Mouse (Mus musculus) limb, embryonic 14.5 days (tissue): ENCODE data around the gene Prkaa1. TPM values are rescaled to one million over a fixed set of nuclear protein-coding genes. Genes with fewer than 3 reads are reported as not detected.

ENCODE experiments used
- ATAC-seq: fragments of 200-750 bp; cut with Nextera tagmentation; 2 replicates; pipeline ENCODE4 v1.8.0; 2017; ENCODE audit warnings: low read depth, moderate number of reproducible peaks, moderate TSS enrichment; ENCODE audit not compliant: low FRiP score
- DNase-seq: peaks from one replicate; pipeline ENCODE4 v3.0.0-alpha.2; 2015; ENCODE audit warnings: low spot score
- H3K27ac ChIP-seq: fragments of 300-500 bp; sonication (generic); replicated peaks from 2 replicates; pipeline ENCODE4 v1.5.1; 2014; ENCODE audit warnings: low read depth, mild to moderate bottlenecking, low read length, moderate library complexity, mixed read lengths
- H3K27me3 ChIP-seq: fragments of 300-500 bp; sonication (generic); 2 replicates; pipeline ENCODE4 v1.6.1; 2014; ENCODE audit warnings: low read length, mixed read lengths; ENCODE audit not compliant: control insufficient read depth, insufficient read depth
- H3K36me3 ChIP-seq: fragments of 300-500 bp; sonication (generic); 2 replicates; pipeline ENCODE4 v1.6.1; 2014; ENCODE audit warnings: mild to moderate bottlenecking, low read length, moderate library complexity, mixed read lengths; ENCODE audit not compliant: control insufficient read depth, insufficient read depth
- H3K4me1 ChIP-seq: fragments of 300-500 bp; sonication (generic); 2 replicates; pipeline ENCODE4 v1.6.1; 2014; ENCODE audit warnings: antibody characterized with exemption, low read length, mixed read lengths; ENCODE audit not compliant: control insufficient read depth, insufficient read depth
- H3K4me2 ChIP-seq: fragments of 300-500 bp; sonication (generic); replicated peaks from 2 replicates; pipeline ENCODE4 v1.6.1; 2014; ENCODE audit warnings: low read depth, mild to moderate bottlenecking, low read length, moderate library complexity; ENCODE audit not compliant: severe bottlenecking
- H3K4me3 ChIP-seq: fragments of 300-500 bp; sonication (generic); replicated peaks from 2 replicates; pipeline ENCODE4 v1.5.1; 2014; ENCODE audit warnings: low read length
- H3K9ac ChIP-seq: fragments of 300-500 bp; sonication (generic); 2 replicates; pipeline ENCODE4 v1.6.1; 2014; ENCODE audit warnings: mild to moderate bottlenecking, low read depth, low read length, moderate library complexity; ENCODE audit not compliant: severe bottlenecking
- H3K9me3 ChIP-seq: fragments of 300-500 bp; sonication (generic); 2 replicates; pipeline ENCODE4 v1.6.1; 2016; ENCODE audit warnings: low read length; ENCODE audit not compliant: control insufficient read depth
- POLR2A ChIP-seq: fragments of 200-500 bp; IDR thresholded peaks from 2 replicates; pipeline ENCODE4 v1.8.0; 2012; ENCODE audit warnings: inconsistent platforms, mild to moderate bottlenecking, moderate library complexity, borderline replicate concordance; ENCODE audit not compliant: insufficient read depth, insufficient read length; ENCODE audit errors: extremely low read depth
- WGBS: fragments of 180-500 bp; shearing (Covaris S2); extraction: QIAGEN DNeasy Blood & Tissue Kit; methylation state at CpG from one replicate; pipeline ENCODE4 v1.1.7; 2014; 5-methylcytosine and 5-hydroxymethylcytosine counted together
- polyA plus RNA-seq, 2 experiments: library from polyadenylated mRNA; depleted of rRNA in 1 of 2; stranded (reverse) in 1 of 2; unstranded in 1 of 2; fragments of >200 nt; fragmentation: Nextera tagmentation in 1 of 2; extraction: Ambion mirVana in 1 of 2; gene quantifications; 2 replicates each; pipeline versions ENCODE4 v1.2.1 to v1.2.3; 2012 to 2014

The Prkaa1 gene
- polyA plus RNA-seq (2012; rRNA removed) (13.4 and 13.5 TPM in 2 replicates), polyA plus RNA-seq (2014; fragmentation: Nextera tagmentation; extraction: Ambion mirVana) (17.7 and 20.4 TPM in 2 replicates)

GRCm38 (mm10) chr15:5143361-5144020, at the start of gene Prkaa1:
Gene Prkaa1 (plus strand): TSS chr15:5143861.
- Histone ChIP-seq H3K9me3 (no peaks in the 10 kb centered on the region), H3K27ac (peak within 1 kb of the TSS; percentile 91), H3K36me3 (no peaks in the 10 kb centered on the region), H3K4me2 (peak within 1 kb of the TSS; percentile 57), H3K9ac (peak within 1 kb of the TSS; percentile 88), H3K27me3 (no peaks in the 10 kb centered on the region), H3K4me1 (peaks cover 13% of the 10 kb centered on the region), H3K4me3 (peak within 1 kb of the TSS; percentile 86)
- WGBS, result under 1% methylated on average over 40 of the region's 80 CpGs
- peak; percentile 89 for ATAC-seq
- peak; percentile 69 for DNase-seq
- TF ChIP-seq POLR2A, result no peak

- 68% methylated on average over 11 of the region's 11 CpGs for WGBS
- DNase-seq (no peak), ATAC-seq (no peak)
- TF ChIP-seq POLR2A, result no peak
- Histone ChIP-seq H3K27me3 (no peaks in the 10 kb centered on the region), H3K9ac (no peak overlapping the region), H3K27ac (no peak overlapping the region), H3K36me3 (no peaks in the 10 kb centered on the region), H3K4me3 (no peak overlapping the region), H3K4me2 (no peak overlapping the region), H3K4me1 (no peaks in the 10 kb centered on the region), H3K9me3 (no peaks in the 10 kb centered on the region)
These were observed 47.9 kb upstream of the Prkaa1 start for GRCm38 (mm10) chr15:5095534-5096301.

- Histone ChIP-seq H3K27me3 (no peaks in the 10 kb centered on the region), H3K9me3 (no peaks in the 10 kb centered on the region), H3K4me3 (no peak overlapping the region), H3K27ac (no peak overlapping the region), H3K36me3 (no peaks in the 10 kb centered on the region), H3K9ac (no peak overlapping the region), H3K4me2 (no peak overlapping the region), H3K4me1 (no peaks in the 10 kb centered on the region)
- DNase-seq (no peak), ATAC-seq (no peak)
- TF ChIP-seq POLR2A, result no peak
- 100% methylated on average over 1 of the region's 1 CpGs for WGBS
These were observed 46.3 kb upstream of the Prkaa1 start for GRCm38 (mm10) chr15:5097376-5097775.

- Histone ChIP-seq H3K36me3 (no peaks in the 10 kb centered on the region), H3K9me3 (no peaks in the 10 kb centered on the region), H3K9ac (no peak overlapping the region), H3K4me3 (no peak overlapping the region), H3K4me2 (no peak overlapping the region), H3K4me1 (no peaks in the 10 kb centered on the region), H3K27ac (no peak overlapping the region), H3K27me3 (no peaks in the 10 kb centered on the region)
- DNase-seq, result no peak
- ATAC-seq, result no peak
- no peak for TF ChIP-seq POLR2A
- 93% methylated on average over 4 of the region's 4 CpGs for WGBS
These were observed 41.3 kb upstream of the Prkaa1 start for GRCm38 (mm10) chr15:5102312-5102711.

- H3K9me3 ChIP-seq, result no peaks in the 10 kb centered on the region
- H3K27ac ChIP-seq, result no peak overlapping the region
- H3K4me3 ChIP-seq, result no peak overlapping the region
- H3K4me2 ChIP-seq, result no peak overlapping the region
- WGBS, result 81% methylated on average over 6 of the region's 6 CpGs
- ATAC-seq (no peak), DNase-seq (no peak)
- no peak overlapping the region for H3K9ac ChIP-seq
- H3K4me1 ChIP-seq, result no peaks in the 10 kb centered on the region
- H3K36me3 ChIP-seq, result no peaks in the 10 kb centered on the region
- H3K27me3 ChIP-seq, result no peaks in the 10 kb centered on the region
- TF ChIP-seq POLR2A, result no peak
These were observed 37.8 kb upstream of the Prkaa1 start for GRCm38 (mm10) chr15:5105891-5106290.
